Mouse (Mus musculus) thymus, adult 2 months (tissue): Measurements from ENCODE around the gene Cemip2. TPM values are rescaled to one million over a fixed set of nuclear protein-coding genes. Genes with fewer than 3 reads are reported as not detected.

Experiments used
- DNase-seq: peaks from one replicate; pipeline ENCODE4 v3.0.0; 2021
- H3K27ac ChIP-seq: fragments of 200-500 bp; 2 replicates; pipeline ENCODE4 v1.5.1; 2012; ENCODE audit warnings: low read length, control low read depth; ENCODE audit not compliant: control insufficient read depth, insufficient read depth
- H3K27me3 ChIP-seq: fragments of 200-500 bp; 2 replicates; pipeline ENCODE4 v1.6.1; 2012; ENCODE audit warnings: mild to moderate bottlenecking, low read length, moderate library complexity, mixed read lengths; ENCODE audit not compliant: control insufficient read depth, insufficient read depth
- H3K36me3 ChIP-seq: fragments of 200-500 bp; 2 replicates; pipeline ENCODE4 v1.6.1; 2012; ENCODE audit warnings: mild to moderate bottlenecking, low read length, moderate library complexity; ENCODE audit not compliant: control insufficient read depth, insufficient read depth
- H3K4me1 ChIP-seq: fragments of 200-500 bp; replicated peaks from 2 replicates; pipeline ENCODE4 v1.6.1; 2012; ENCODE audit warnings: low read length; ENCODE audit not compliant: control insufficient read depth, insufficient read depth
- H3K4me3 ChIP-seq: fragments of 200-500 bp; 2 replicates; pipeline ENCODE4 v1.5.1; 2012; ENCODE audit warnings: mild to moderate bottlenecking, low read length, control low read depth, moderate library complexity; ENCODE audit not compliant: control insufficient read depth, insufficient read depth
- CTCF ChIP-seq: fragments of 200-500 bp; IDR thresholded peaks from 2 replicates; pipeline ENCODE4 v1.5.1; 2012; ENCODE audit warnings: mild to moderate bottlenecking, control low read depth, low read length, moderate library complexity, borderline replicate concordance; ENCODE audit not compliant: control insufficient read depth, poor library complexity, insufficient read depth; ENCODE audit errors: extremely low read depth
- POLR2A ChIP-seq: fragments of 200-500 bp; IDR thresholded peaks from 2 replicates; pipeline ENCODE4 v1.6.1; 2012; ENCODE audit warnings: mild to moderate bottlenecking, low read length, control low read depth, moderate library complexity; ENCODE audit not compliant: control insufficient read depth, poor library complexity, insufficient read depth; ENCODE audit errors: extremely low read depth
- WGBS: fragments of 180-500 bp; shearing (Covaris S2); methylation state at CpG from one replicate; pipeline ENCODE4 v1.1.7; 2018; 5-methylcytosine and 5-hydroxymethylcytosine counted together
- polyA plus RNA-seq: library from polyadenylated mRNA; depleted of rRNA; stranded (reverse); fragments of >200 nt; gene quantifications from 2 replicates; pipeline ENCODE4 v1.2.3, GENCODE M21; 2012

The Cemip2 gene
- polyA plus RNA-seq, 1 experiment: 3.1 TPM

DNA sequence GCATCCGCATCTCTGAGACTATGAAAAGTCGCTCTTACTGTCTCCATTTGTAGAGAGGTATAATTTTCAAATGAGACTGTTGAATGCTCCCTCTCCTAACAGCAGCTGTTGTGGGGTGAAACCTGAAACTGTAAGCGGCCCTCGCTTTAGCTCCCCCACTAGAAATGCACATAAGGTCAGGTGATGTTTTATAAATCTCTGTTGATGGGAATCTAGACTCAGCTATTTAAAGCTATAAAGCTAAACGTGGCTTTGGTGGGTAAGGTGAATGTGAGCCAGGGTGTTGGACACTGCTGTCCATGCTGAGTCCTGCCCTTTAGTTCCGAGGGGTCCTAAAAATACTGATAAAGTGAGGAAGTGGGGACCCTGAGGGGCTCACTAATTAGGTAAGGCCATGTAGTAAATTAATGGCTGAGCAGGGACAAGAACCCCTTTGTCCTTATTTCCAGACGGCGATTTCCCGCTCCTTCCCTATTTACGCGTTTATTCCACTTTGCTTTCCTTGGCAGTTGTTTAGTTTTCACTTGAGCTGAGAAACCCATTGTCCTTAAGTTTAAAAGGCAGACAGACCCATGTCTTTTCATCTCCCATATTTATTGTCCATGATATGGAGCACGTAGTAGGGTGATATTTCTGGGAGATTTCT lies 3.8 kb downstream of the Cemip2 start:
- Histone ChIP-seq H3K4me1 (peaks cover 19% of the 10 kb centered on the region), H3K27ac (no peak overlapping the region), H3K4me3 (no peak overlapping the region), H3K36me3 (no peaks in the 10 kb centered on the region), H3K27me3 (no peaks in the 10 kb centered on the region; the same call in 1 of the 2 replicates)
- TF ChIP-seq POLR2A: no peak
- TF ChIP-seq CTCF: no peak
- DNase-seq: no peak
- 90% methylated on average over 12 of the region's 12 CpGs for WGBS

DNA sequence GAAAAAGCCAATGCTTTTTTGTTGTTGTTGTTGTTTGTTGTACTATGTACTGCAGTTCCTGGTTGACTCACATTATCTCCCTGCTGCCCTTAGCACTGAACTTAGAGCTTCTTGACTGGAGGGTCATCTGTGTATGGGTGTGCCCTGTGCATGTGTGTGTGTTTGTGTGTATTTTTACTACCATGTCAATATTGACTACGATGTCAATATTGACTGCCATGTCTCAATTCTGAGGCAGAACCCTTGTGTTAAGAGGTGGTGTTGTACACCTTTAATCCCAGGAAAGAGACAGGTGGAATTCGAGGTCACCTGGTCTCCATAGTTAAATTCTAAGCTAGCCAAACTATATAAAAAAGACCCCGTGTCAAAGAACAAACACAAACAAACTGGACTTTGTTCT lies 5.6 kb downstream of the Cemip2 start:
- WGBS: 91% methylated on average over 3 of the region's 3 CpGs
- TF ChIP-seq POLR2A (no peak), CTCF (no peak)
- DNase-seq: no peak
- H3K27me3 ChIP-seq: no peaks in the 10 kb centered on the region; the same call in 1 of the 2 replicates
- H3K4me3 ChIP-seq: no peak overlapping the region
- no peaks in the 10 kb centered on the region for H3K36me3 ChIP-seq
- H3K27ac ChIP-seq: no peak overlapping the region
- H3K4me1 ChIP-seq: peaks cover 9% of the 10 kb centered on the region; the same call in 1 of the 2 replicates

GRCm38 (mm10) chr19:21784331-21785131 lies 6.4 kb downstream of the Cemip2 start:
- DNase-seq: no peak
- 0 out of 2 replicates have a peak, but pooled peaks cover 4% of the 10 kb centered on the region for H3K4me1 ChIP-seq
- 57% methylated on average over 8 of the region's 8 CpGs for whole genome bisulfite sequencing

GRCm38 (mm10) chr19:21785132-21785528 lies 7.0 kb downstream of the Cemip2 start:
- no peak for DNase-seq
- H3K27ac ChIP-seq: no peak overlapping the region
- WGBS: 20% methylated on average over 3 of the region's 3 CpGs
- no peaks in the 10 kb centered on the region for H3K36me3 ChIP-seq
- TF ChIP-seq POLR2A (no peak), CTCF (no peak)
- H3K4me3 ChIP-seq: no peak overlapping the region
- H3K27me3 ChIP-seq: no peaks in the 10 kb centered on the region
- 0 out of 2 replicates have a peak, but pooled peaks cover 4% of the 10 kb centered on the region for H3K4me1 ChIP-seq

More at GRCm38 (mm10) chr19:21784331-21785131, 6.4 kb downstream of the Cemip2 start:
- no peak for TF ChIP-seq CTCF
- TF ChIP-seq POLR2A: no peak
- Histone ChIP-seq H3K4me3 (no peak overlapping the region), H3K27me3 (no peaks in the 10 kb centered on the region), H3K27ac (no peak overlapping the region), H3K36me3 (no peaks in the 10 kb centered on the region)

GRCm38 (mm10) chr19:21787004-21787480 lies 8.9 kb downstream of the Cemip2 start:
- no peaks in the 10 kb centered on the region for H3K36me3 ChIP-seq
- DNase-seq: no peak
- no peaks in the 10 kb centered on the region for H3K27me3 ChIP-seq
- no peak overlapping the region for H3K27ac ChIP-seq
- TF ChIP-seq CTCF (no peak), POLR2A (no peak)
- H3K4me3 ChIP-seq: no peak overlapping the region
- 0 out of 2 replicates have a peak, but pooled peaks cover 4% of the 10 kb centered on the region for H3K4me1 ChIP-seq
- WGBS: 93% methylated on average over 6 of the region's 6 CpGs

DNA sequence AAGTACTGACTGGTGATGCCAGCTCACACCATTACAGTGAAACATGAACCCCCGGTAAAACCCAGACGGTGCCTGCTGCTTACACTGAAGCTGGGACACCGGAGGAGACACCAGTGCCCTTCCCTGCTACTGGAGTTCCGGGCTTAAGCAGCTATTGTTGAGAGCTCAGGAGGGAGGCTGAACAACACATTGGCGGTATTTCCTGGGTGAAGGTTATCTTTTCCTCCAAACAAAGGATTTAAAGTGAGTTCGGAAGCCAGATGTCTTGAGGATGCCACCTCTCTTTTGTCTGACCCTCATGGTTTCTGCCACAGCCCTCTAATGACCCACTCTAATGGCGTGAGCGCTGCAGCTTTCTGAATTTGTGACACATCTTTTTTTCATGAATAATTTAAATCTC lies 10.9 kb downstream of the Cemip2 start:
- 93% methylated on average over 8 of the region's 8 CpGs for WGBS

GRCm38 (mm10) chr19:21789676-21790075 lies 11.5 kb downstream of the Cemip2 start:
- 0 out of 2 replicates have a peak, but pooled peaks cover 2% of the 10 kb centered on the region for H3K4me1 ChIP-seq
- H3K4me3 ChIP-seq: no peak overlapping the region
- no peaks in the 10 kb centered on the region for H3K27me3 ChIP-seq
- DNase-seq: no peak
- 92% methylated on average over 6 of the region's 6 CpGs for WGBS
- no peak overlapping the region for H3K27ac ChIP-seq
- TF ChIP-seq CTCF (no peak), POLR2A (no peak)
- no peaks in the 10 kb centered on the region for H3K36me3 ChIP-seq

More for the DNA sequence above, 10.9 kb downstream of the Cemip2 start:
- no peak overlapping the region for H3K27ac ChIP-seq
- H3K4me3 ChIP-seq: no peak overlapping the region
- no peaks in the 10 kb centered on the region for H3K36me3 ChIP-seq
- no peaks in the 10 kb centered on the region for H3K27me3 ChIP-seq
- DNase-seq: no peak
- TF ChIP-seq POLR2A (no peak), CTCF (no peak)
- H3K4me1 ChIP-seq: 0 out of 2 replicates have a peak, but pooled peaks cover 4% of the 10 kb centered on the region
